Mouse (Mus musculus) small intestine, adult 2 months (tissue): ENCODE measurements at regions not wholly inside any gene's neighbourhood (a gene's known extent, or its start where the extent isn't known, plus 50 kb on each side); places are given as distances from the start of the nearest gene placed in this dataset.

Source experiments
- CTCF ChIP-seq: fragments of 200-500 bp; IDR thresholded peaks from 2 replicates; pipeline ENCODE4 v1.5.1; 2012; ENCODE audit warnings: low read depth, mild to moderate bottlenecking, control low read depth, inconsistent platforms, low read length, moderate library complexity, mixed read lengths; ENCODE audit not compliant: insufficient replicate concordance, insufficient read length; ENCODE audit errors: extremely low read depth
- POLR2A ChIP-seq: fragments of 200-500 bp; IDR thresholded peaks from 2 replicates; pipeline ENCODE4 v1.6.1; 2012; ENCODE audit warnings: low read depth, mild to moderate bottlenecking, control low read depth, inconsistent platforms, low read length, moderate library complexity

- TF ChIP-seq POLR2A: no peak
- no peak for TF ChIP-seq CTCF
These were observed 60.4 kb upstream of the Cadm1 start for GRCm38 (mm10) chr9:47469576-47469975.
